Mouse (Mus musculus): ENCODE measurements around the gene Gm16253. TPM values are rescaled to one million over a fixed set of nuclear protein-coding genes. Genes with fewer than 3 reads are reported as not detected.
A peak's percentile ranks its signal among the peaks of the same experiment; 100 is the strongest.

Gm16253 gene
- polyA plus RNA-seq, 1 experiment from 2014 or later = 0.55 TPM

- WGBS (ENCODE audit: insufficient replicate concordance) = 4% methylated on average over 54 of the region's 54 CpGs
- H3K4me1 ChIP-seq (ENCODE audit: control insufficient read depth, low read depth, low read length) = peaks cover 22% of the 10 kb centered on the region
- H3K4me2 ChIP-seq (ENCODE audit: low read depth, low read length) = peak overlapping the region; percentile 50
- no peaks in the 10 kb centered on the region for H3K9me3 ChIP-seq (replicated peaks; ENCODE audit: control insufficient read depth, low read length)
- H3K27me3 ChIP-seq (ENCODE audit: control insufficient read depth, insufficient read depth, low read depth, low read length) = peaks cover 76% of the 10 kb centered on the region
- H3K36me3 ChIP-seq (ENCODE audit: control insufficient read depth, insufficient read depth) = no peaks in the 10 kb centered on the region
- peak overlapping the region; percentile 38 for H3K4me3 ChIP-seq (ENCODE audit: low read depth, low read length)
- ATAC-seq (ENCODE audit: low read depth) = no peak
- no peak overlapping the region for H3K9ac ChIP-seq (ENCODE audit: low read depth, low read length)
- no peak overlapping the region for H3K27ac ChIP-seq (ENCODE audit: low read length)
Observed at GRCm38 (mm10) chr3:96598156-96599068, 21.6 kb downstream of the Gm16253 start.

- 50% methylated on average over 8 of the region's 8 CpGs for WGBS (ENCODE audit: insufficient replicate concordance)
- peaks cover 76% of the 10 kb centered on the region for H3K27me3 ChIP-seq (ENCODE audit: control insufficient read depth, insufficient read depth, low read depth, low read length)
- no peak for ATAC-seq (ENCODE audit: low read depth)
- H3K4me1 ChIP-seq (ENCODE audit: control insufficient read depth, low read depth, low read length) = peaks cover 22% of the 10 kb centered on the region
- no peaks in the 10 kb centered on the region for H3K36me3 ChIP-seq (ENCODE audit: control insufficient read depth, insufficient read depth)
- no peaks in the 10 kb centered on the region for H3K9me3 ChIP-seq (replicated peaks; ENCODE audit: control insufficient read depth, low read length)
- H3K4me3 ChIP-seq (ENCODE audit: low read depth, low read length) = no peak overlapping the region
- no peak overlapping the region for H3K27ac ChIP-seq (ENCODE audit: low read length)
- H3K9ac ChIP-seq (ENCODE audit: low read depth, low read length) = no peak overlapping the region
- no peak overlapping the region for H3K4me2 ChIP-seq (ENCODE audit: low read depth, low read length)
Observed at GRCm38 (mm10) chr3:96599069-96599393, 22.2 kb downstream of the Gm16253 start.

- WGBS (ENCODE audit: insufficient replicate concordance) = 66% methylated on average over 3 of the region's 3 CpGs
- Histone ChIP-seq H3K4me3 (ENCODE audit: low read depth, low read length) (no peak overlapping the region), H3K9ac (ENCODE audit: low read depth, low read length) (no peak overlapping the region), H3K36me3 (ENCODE audit: control insufficient read depth, insufficient read depth) (no peaks in the 10 kb centered on the region), H3K27ac (ENCODE audit: low read length) (no peak overlapping the region), H3K9me3 (replicated peaks; ENCODE audit: control insufficient read depth, low read length) (no peaks in the 10 kb centered on the region), H3K4me1 (ENCODE audit: control insufficient read depth, low read depth, low read length) (peaks cover 22% of the 10 kb centered on the region), H3K4me2 (ENCODE audit: low read depth, low read length) (no peak overlapping the region), H3K27me3 (ENCODE audit: control insufficient read depth, insufficient read depth, low read depth, low read length) (peaks cover 76% of the 10 kb centered on the region)
- ATAC-seq (ENCODE audit: low read depth) = no peak
Observed at GRCm38 (mm10) chr3:96599411-96599810, 22.6 kb downstream of the Gm16253 start.

GRCm38 (mm10) chr3:96600639-96601250, 24.0 kb downstream of the Gm16253 start, which contains the start of gene Lix1l:
TSS of gene Lix1l (plus strand) at chr3:96601149.
- peak within 1 kb of the TSS; percentile 40 for H3K27ac ChIP-seq (ENCODE audit: low read length)
- H3K4me1 ChIP-seq (ENCODE audit: control insufficient read depth, low read depth, low read length) = peaks cover 22% of the 10 kb centered on the region
- peak within 1 kb of the TSS; percentile 52 for H3K9ac ChIP-seq (ENCODE audit: low read depth, low read length)
- no peaks in the 10 kb centered on the region for H3K9me3 ChIP-seq (replicated peaks; ENCODE audit: control insufficient read depth, low read length)
- H3K4me2 ChIP-seq (ENCODE audit: low read depth, low read length) = peak within 1 kb of the TSS; percentile 87
- under 1% methylated on average over 27 of the region's 27 CpGs for WGBS (ENCODE audit: insufficient replicate concordance)
- H3K4me3 ChIP-seq (ENCODE audit: low read depth, low read length) = peak within 1 kb of the TSS; percentile 68
- ATAC-seq (ENCODE audit: low read depth) = peak; percentile 95
- peaks cover 66% of the 10 kb centered on the region for H3K27me3 ChIP-seq (ENCODE audit: control insufficient read depth, insufficient read depth, low read depth, low read length)
- no peaks in the 10 kb centered on the region for H3K36me3 ChIP-seq (ENCODE audit: control insufficient read depth, insufficient read depth)

GRCm38 (mm10) chr3:96601251-96601787, 24.5 kb downstream of the Gm16253 start:
- peaks cover 60% of the 10 kb centered on the region for H3K27me3 ChIP-seq (ENCODE audit: control insufficient read depth, insufficient read depth, low read depth, low read length)
- peak overlapping the region; percentile 87 for H3K4me2 ChIP-seq (ENCODE audit: low read depth, low read length)
- peak overlapping the region; percentile 68 for H3K4me3 ChIP-seq (ENCODE audit: low read depth, low read length)
- H3K27ac ChIP-seq (ENCODE audit: low read length) = peak overlapping the region; percentile 40
- 1% methylated on average over 25 of the region's 40 CpGs for WGBS (ENCODE audit: insufficient replicate concordance)
- peak overlapping the region; percentile 52 for H3K9ac ChIP-seq (ENCODE audit: low read depth, low read length)
- peaks cover 19% of the 10 kb centered on the region for H3K4me1 ChIP-seq (ENCODE audit: control insufficient read depth, low read depth, low read length)
- H3K36me3 ChIP-seq (ENCODE audit: control insufficient read depth, insufficient read depth) = no peaks in the 10 kb centered on the region
- no peaks in the 10 kb centered on the region for H3K9me3 ChIP-seq (replicated peaks; ENCODE audit: control insufficient read depth, low read length)
- ATAC-seq (ENCODE audit: low read depth) = peak; percentile 52

GRCm38 (mm10) chr3:96601941-96602703, 25.3 kb downstream of the Gm16253 start:
- 46% methylated on average over 10 of the region's 10 CpGs for WGBS (ENCODE audit: insufficient replicate concordance)

GRCm38 (mm10) chr3:96602704-96603084, 25.9 kb downstream of the Gm16253 start:
- Histone ChIP-seq H3K4me2 (ENCODE audit: low read depth, low read length) (no peak overlapping the region), H3K36me3 (ENCODE audit: control insufficient read depth, insufficient read depth) (no peaks in the 10 kb centered on the region), H3K9ac (ENCODE audit: low read depth, low read length) (no peak overlapping the region), H3K9me3 (replicated peaks; ENCODE audit: control insufficient read depth, low read length) (no peaks in the 10 kb centered on the region), H3K27ac (ENCODE audit: low read length) (no peak overlapping the region), H3K4me1 (ENCODE audit: control insufficient read depth, low read depth, low read length) (peaks cover 6% of the 10 kb centered on the region), H3K27me3 (ENCODE audit: control insufficient read depth, insufficient read depth, low read depth, low read length) (peaks cover 47% of the 10 kb centered on the region), H3K4me3 (ENCODE audit: low read depth, low read length) (no peak overlapping the region)
- WGBS (ENCODE audit: insufficient replicate concordance) = 32% methylated on average over 5 of the region's 5 CpGs
- ATAC-seq (ENCODE audit: low read depth) = no peak

More at GRCm38 (mm10) chr3:96601941-96602703, 25.3 kb downstream of the Gm16253 start:
- Histone ChIP-seq H3K4me1 (ENCODE audit: control insufficient read depth, low read depth, low read length) (peaks cover 11% of the 10 kb centered on the region), H3K36me3 (ENCODE audit: control insufficient read depth, insufficient read depth) (no peaks in the 10 kb centered on the region), H3K4me3 (ENCODE audit: low read depth, low read length) (no peak overlapping the region; the same call in 1 of the 2 replicates), H3K4me2 (ENCODE audit: low read depth, low read length) (peak overlapping the region; percentile 87), H3K9me3 (replicated peaks; ENCODE audit: control insufficient read depth, low read length) (no peaks in the 10 kb centered on the region), H3K27me3 (ENCODE audit: control insufficient read depth, insufficient read depth, low read depth, low read length) (peaks cover 52% of the 10 kb centered on the region), H3K27ac (ENCODE audit: low read length) (no peak overlapping the region), H3K9ac (ENCODE audit: low read depth, low read length) (no peak overlapping the region; the same call in 1 of the 2 replicates)
- no peak for ATAC-seq (ENCODE audit: low read depth)

- WGBS (ENCODE audit: insufficient replicate concordance) = 66% methylated on average over 5 of the region's 5 CpGs
- Histone ChIP-seq H3K9me3 (replicated peaks; ENCODE audit: control insufficient read depth, low read length) (no peaks in the 10 kb centered on the region), H3K27ac (ENCODE audit: low read length) (no peak overlapping the region), H3K27me3 (ENCODE audit: control insufficient read depth, insufficient read depth, low read depth, low read length) (peaks cover 40% of the 10 kb centered on the region), H3K4me1 (ENCODE audit: control insufficient read depth, low read depth, low read length) (peaks cover 2% of the 10 kb centered on the region; the same call in 1 of the 2 replicates), H3K4me2 (ENCODE audit: low read depth, low read length) (no peak overlapping the region), H3K4me3 (ENCODE audit: low read depth, low read length) (no peak overlapping the region), H3K36me3 (ENCODE audit: control insufficient read depth, insufficient read depth) (no peaks in the 10 kb centered on the region), H3K9ac (ENCODE audit: low read depth, low read length) (no peak overlapping the region)
- ATAC-seq (ENCODE audit: low read depth) = no peak
Observed at GRCm38 (mm10) chr3:96603311-96603710, 26.5 kb downstream of the Gm16253 start.

Measured in liver, embryonic 16.5 days (tissue).